In genomic region chr11:77763673-77764340, GRCm38 (mm10) we compare ENCODE assay signal across 8 mouse cellular contexts. TPM values are rescaled to one million over a fixed set of nuclear protein-coding genes. Genes with fewer than 3 reads are reported as not detected.
DNase-seq lines count a peak whose midpoint lies in the region; ATAC-seq and TF ChIP-seq lines count a peak whose summit lies in the region.

No protein-coding gene starts in this region.

- WGBS in intestine, postnatal 0 days, result 5% methylated on average over 26 of the region's 26 CpGs
- 3% methylated on average over 26 of the region's 26 CpGs for WGBS in liver, embryonic 12.5 days (ENCODE audit: insufficient replicate concordance)

- intact Hi-C loops in left cerebral cortex, adult 2 months (cut with DNase I), result loop anchor here (1.0 kb wide), 1 partner anchor 29 kb away; no protein-coding TSS in a partner anchor

- H3K9me3 ChIP-seq in intestine, postnatal 0 days (ENCODE audit: control insufficient read depth), result no peaks in the 10 kb centered on the region
- H3K9me3 ChIP-seq in liver, embryonic 12.5 days (replicated peaks), result no peaks in the 10 kb centered on the region

- peak overlapping the region; percentile 84 for H3K4me3 ChIP-seq in left cerebral cortex, adult 2 months
- peak overlapping the region; percentile 87 for H3K4me3 ChIP-seq in intestine, postnatal 0 days (ENCODE audit: low read depth, low read length)
- H3K4me3 ChIP-seq in liver, embryonic 12.5 days, result peak overlapping the region; percentile 93

- ATAC-seq in intestine, postnatal 0 days, result peak; percentile 45
- peak; percentile 62 for ATAC-seq in liver, embryonic 12.5 days

- no peaks in the 10 kb centered on the region for H3K36me3 ChIP-seq in intestine, postnatal 0 days (ENCODE audit: control insufficient read depth, insufficient read depth)
- no peaks in the 10 kb centered on the region for H3K36me3 ChIP-seq in liver, embryonic 12.5 days

- no peaks in the 10 kb centered on the region for H3K27me3 ChIP-seq in intestine, postnatal 0 days (replicated peaks; ENCODE audit: control insufficient read depth, insufficient read depth, low read length)
- 0 out of 2 replicates have a peak, but pooled peaks cover 3% of the 10 kb centered on the region for H3K27me3 ChIP-seq in liver, embryonic 12.5 days (replicated peaks)

- peak overlapping the region; percentile 94 for H3K9ac ChIP-seq in intestine, postnatal 0 days (ENCODE audit: low read depth, low read length)
- peak overlapping the region; percentile 96 for H3K9ac ChIP-seq in liver, embryonic 12.5 days

- DNase-seq in left cerebral cortex, adult 2 months (ENCODE audit: extremely low spot score in 1 of 2, low spot score in 2 of 2), result peak in 1 of 2 experiments; percentile 51
- no peak for DNase-seq in left cerebral cortex, adult 9 months (ENCODE audit: low spot score in 2 of 2)
- DNase-seq in cerebellum, adult 9-10 months, result peak; percentile 73
- peak; percentile 35 for DNase-seq in forelimb bud, embryonic 11.5 days (ENCODE audit: low read depth, low spot score)
- DNase-seq in naive thymus-derived CD4-positive, alpha-beta T cell, adult 2 months (ENCODE audit: low read depth), result peak; percentile 54
- DNase-seq in thymus, postnatal 10 days (ENCODE audit: low spot score in 2 of 2), result peak; percentile 33 to 39

- TF ChIP-seq CTCF in left cerebral cortex, adult 2 months (IDR thresholded peaks at IDR 0.05), result no peak
- TF ChIP-seq CTCF in intestine, postnatal 0 days (IDR thresholded peaks at IDR 0.05; ENCODE audit: low read depth), result no peak

- peak overlapping the region; percentile 91 for H3K4me2 ChIP-seq in intestine, postnatal 0 days (replicated peaks; ENCODE audit: low read depth)
- H3K4me2 ChIP-seq in liver, embryonic 12.5 days, result peak overlapping the region; percentile 92

- H3K4me1 ChIP-seq in intestine, postnatal 0 days (replicated peaks; ENCODE audit: control insufficient read depth, insufficient read depth, low read length), result peaks cover 12% of the 10 kb centered on the region
- H3K4me1 ChIP-seq in liver, embryonic 12.5 days, result peaks cover 56% of the 10 kb centered on the region

- H3K27ac ChIP-seq in left cerebral cortex, adult 2 months, result peak overlapping the region; percentile 97
- peak overlapping the region; percentile 94 for H3K27ac ChIP-seq in intestine, postnatal 0 days (ENCODE audit: low read depth, low read length)
- H3K27ac ChIP-seq in liver, embryonic 12.5 days, result peak overlapping the region; percentile 89

RNA-seq across cellular contexts. Expression of gene Myo18a, which starts 0.8 kb away (rescaled TPM):
- 100 to 1,000 TPM; 164 to 169 TPM for total RNA-seq in left cerebral cortex, adult 2 months (2021)
- polyA plus RNA-seq in intestine, postnatal 0 days (2015; fragmentation: Nextera tagmentation; extraction: Ambion mirVana), result 25.4 and 30.7 TPM in 2 replicates
- polyA plus RNA-seq in liver, embryonic 12.5 days (2016; fragmentation: Nextera tagmentation; extraction: Ambion mirVana), result 28.8 and 30.3 TPM in 2 replicates

RNA-seq across cellular contexts. Expression of gene Gm10277, which starts 23.7 kb away (rescaled TPM):
- not detected for total RNA-seq in left cerebral cortex, adult 2 months (2021)
- 0.53 and 0.72 TPM in 2 replicates for polyA plus RNA-seq in intestine, postnatal 0 days (2015; fragmentation: Nextera tagmentation; extraction: Ambion mirVana)
- 1.2 and 1.6 TPM in 2 replicates for polyA plus RNA-seq in liver, embryonic 12.5 days (2016; fragmentation: Nextera tagmentation; extraction: Ambion mirVana)

RNA-seq across cellular contexts. Expression of gene Cryba1, which starts 38.7 kb away (rescaled TPM):
- not detected for total RNA-seq in left cerebral cortex, adult 2 months (2021)
- not detected in 2 replicates for polyA plus RNA-seq in intestine, postnatal 0 days (2015; fragmentation: Nextera tagmentation; extraction: Ambion mirVana)
- polyA plus RNA-seq in liver, embryonic 12.5 days (2016; fragmentation: Nextera tagmentation; extraction: Ambion mirVana), result not detected in 2 replicates

Comparison
In these comparisons a context has a peak if more than half of its experiments do, and no peak if none do; other contexts are left out.
1. DNase-seq: peak in cerebellum, adult 9-10 months (single experiment), forelimb bud, embryonic 11.5 days (single experiment), naive thymus-derived CD4-positive, alpha-beta T cell, adult 2 months (single experiment) and thymus, postnatal 10 days (2 of 2); none in left cerebral cortex, adult 9 months (0 of 2).
2. Peak in every context shown above with its lines, with median percentiles within 50 percentile points of each other: H3K27ac ChIP-seq and H3K4me3 ChIP-seq.